Mouse (Mus musculus): ENCODE results near the gene Slc25a41.

The Slc25a41 gene

GRCm38 (mm10) chr17:56990115-56990746 is 51.2 kb downstream of the Slc25a41 start, which contains the start of gene Clpp:
TSS of gene Clpp (plus strand) at chr17:56990305.
- DNase-seq = peak; percentile 93 to 96

GRCm38 (mm10) chr17:56989467-56990114 is 51.9 kb downstream of the Slc25a41 start:
- DNase-seq = peak in 1 of 2 experiments; percentile 82

- DNase-seq = peak in 1 of 2 experiments; percentile 3
These were observed 52.5 kb downstream of the Slc25a41 start for GRCm38 (mm10) chr17:56988921-56989430.

- DNase-seq = peak in 1 of 2 experiments; percentile 13
These were observed 53.0 kb downstream of the Slc25a41 start for GRCm38 (mm10) chr17:56988441-56988840.

- DNase-seq = no peak
These were observed 55.2 kb downstream of the Slc25a41 start for GRCm38 (mm10) chr17:56986105-56986805.

- DNase-seq = no peak
These were observed 55.8 kb downstream of the Slc25a41 start for GRCm38 (mm10) chr17:56985656-56986055.

- no peak for DNase-seq
These were observed 56.6 kb downstream of the Slc25a41 start for GRCm38 (mm10) chr17:56984886-56985285.
